Mouse (Mus musculus) urinary bladder, adult 2 months (tissue): Measurements from ENCODE around the gene Mmp9. TPM values are rescaled to one million over a fixed set of nuclear protein-coding genes. Genes with fewer than 3 reads are reported as not detected.

Experiments used
- DNase-seq: peaks from one replicate; pipeline ENCODE4 v3.0.0; 2022; ENCODE audit warnings: low spot score
- polyA plus RNA-seq: library from polyadenylated mRNA; depleted of rRNA; stranded (reverse); fragments of >200 nt; gene quantifications from 2 replicates; pipeline ENCODE4 v1.2.3, GENCODE M21; 2012; rRNA removed

Gene Mmp9
- polyA plus RNA-seq, 1 experiment = 13.5 TPM

DNA sequence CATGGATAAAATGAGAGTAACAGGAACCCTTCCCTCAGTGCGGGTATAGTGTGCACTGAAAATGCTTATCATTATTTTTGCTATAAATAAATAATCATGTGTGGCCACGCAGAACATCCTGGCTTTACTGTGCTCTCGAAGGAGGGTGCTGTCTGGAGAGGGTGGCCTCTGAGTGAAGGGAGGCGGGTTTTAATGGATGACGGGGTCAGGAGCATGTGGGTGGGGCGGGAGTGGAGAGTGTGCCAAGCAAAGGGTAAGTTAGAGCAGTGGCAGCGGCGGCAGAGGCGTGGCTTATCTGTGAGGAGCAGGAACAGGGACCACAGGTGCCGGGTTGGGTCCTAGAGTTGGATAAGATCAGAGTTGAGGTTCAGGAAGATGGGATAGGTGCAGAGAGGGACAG, 51.2 kb downstream of the Mmp9 start:
- DNase-seq = no peak

DNA sequence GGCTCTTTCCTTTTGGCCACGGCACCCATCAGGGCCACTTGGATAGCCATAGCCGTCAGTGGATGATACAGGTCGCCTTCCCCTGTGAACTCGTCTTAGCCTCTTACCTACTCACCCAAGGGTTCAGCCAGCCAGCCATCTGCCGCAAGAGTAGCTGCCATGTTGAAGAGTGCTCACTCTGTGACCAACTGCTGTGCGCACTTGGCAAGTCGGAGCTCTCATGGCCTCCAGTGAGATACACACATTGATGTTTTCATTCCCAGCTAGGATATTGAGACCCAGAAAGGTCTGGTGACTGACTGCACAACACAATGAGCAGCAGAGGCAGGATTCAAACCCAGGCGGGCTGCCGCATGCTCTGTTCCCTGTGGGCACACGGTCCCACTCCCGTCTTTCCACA, 53.6 kb downstream of the Mmp9 start:
- no peak for DNase-seq

DNA sequence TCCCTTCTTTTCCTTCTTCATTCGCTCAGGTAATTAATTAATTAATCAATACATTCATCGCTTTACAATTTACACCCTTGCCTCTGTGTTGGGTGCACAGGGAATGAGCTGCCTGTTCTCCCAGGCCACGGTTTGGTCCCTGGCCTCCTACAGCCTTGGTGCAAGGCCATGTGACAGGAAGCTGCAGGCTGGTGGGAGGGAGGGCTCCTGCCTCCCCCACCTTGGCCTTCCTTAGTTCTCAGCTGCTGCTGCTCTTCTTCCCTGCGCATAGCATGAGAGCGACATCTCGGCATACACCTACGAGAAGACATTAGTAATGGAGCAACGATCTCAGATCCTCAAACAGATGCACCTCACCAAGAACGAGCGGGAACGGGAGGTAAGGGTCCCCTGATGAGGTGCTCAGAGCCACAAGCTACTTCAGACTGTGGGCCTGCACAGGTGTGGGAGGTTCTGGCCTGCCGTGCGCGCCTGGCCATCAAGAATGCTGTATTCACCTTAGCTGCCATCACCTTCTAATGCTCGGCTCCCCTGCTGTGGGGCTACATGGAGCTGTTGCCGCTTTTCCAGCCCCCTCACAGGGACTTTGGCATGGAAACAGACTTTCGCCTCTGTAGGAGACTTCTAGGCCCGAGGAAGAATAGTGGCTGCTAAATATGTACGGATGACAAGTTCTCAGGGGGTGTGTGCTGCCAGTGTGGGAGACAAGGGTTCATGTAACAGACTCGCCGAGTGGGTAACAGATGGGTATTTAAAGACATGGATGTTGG, 54.3 kb downstream of the Mmp9 start:
- no peak for DNase-seq

DNA sequence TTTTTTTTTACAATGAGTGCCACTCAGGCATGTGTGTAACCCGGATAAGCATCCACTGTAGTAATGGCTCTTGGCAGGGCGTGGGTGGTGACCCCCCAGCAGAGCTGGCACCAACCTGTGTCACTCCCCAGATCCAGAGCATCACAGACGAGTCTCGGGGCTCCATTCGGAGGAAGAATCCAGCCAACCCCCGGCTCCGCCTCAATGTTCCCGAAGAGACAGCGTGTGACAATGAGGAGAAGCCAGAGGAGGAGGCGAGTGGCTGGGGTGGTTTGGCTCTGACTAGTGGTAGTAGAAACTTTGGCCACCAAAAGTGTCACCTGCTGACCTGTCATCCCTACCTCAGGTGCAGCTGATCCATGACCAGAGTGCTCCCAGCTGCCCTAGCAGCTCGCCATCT, 55.4 kb downstream of the Mmp9 start:
- DNase-seq = no peak

DNA sequence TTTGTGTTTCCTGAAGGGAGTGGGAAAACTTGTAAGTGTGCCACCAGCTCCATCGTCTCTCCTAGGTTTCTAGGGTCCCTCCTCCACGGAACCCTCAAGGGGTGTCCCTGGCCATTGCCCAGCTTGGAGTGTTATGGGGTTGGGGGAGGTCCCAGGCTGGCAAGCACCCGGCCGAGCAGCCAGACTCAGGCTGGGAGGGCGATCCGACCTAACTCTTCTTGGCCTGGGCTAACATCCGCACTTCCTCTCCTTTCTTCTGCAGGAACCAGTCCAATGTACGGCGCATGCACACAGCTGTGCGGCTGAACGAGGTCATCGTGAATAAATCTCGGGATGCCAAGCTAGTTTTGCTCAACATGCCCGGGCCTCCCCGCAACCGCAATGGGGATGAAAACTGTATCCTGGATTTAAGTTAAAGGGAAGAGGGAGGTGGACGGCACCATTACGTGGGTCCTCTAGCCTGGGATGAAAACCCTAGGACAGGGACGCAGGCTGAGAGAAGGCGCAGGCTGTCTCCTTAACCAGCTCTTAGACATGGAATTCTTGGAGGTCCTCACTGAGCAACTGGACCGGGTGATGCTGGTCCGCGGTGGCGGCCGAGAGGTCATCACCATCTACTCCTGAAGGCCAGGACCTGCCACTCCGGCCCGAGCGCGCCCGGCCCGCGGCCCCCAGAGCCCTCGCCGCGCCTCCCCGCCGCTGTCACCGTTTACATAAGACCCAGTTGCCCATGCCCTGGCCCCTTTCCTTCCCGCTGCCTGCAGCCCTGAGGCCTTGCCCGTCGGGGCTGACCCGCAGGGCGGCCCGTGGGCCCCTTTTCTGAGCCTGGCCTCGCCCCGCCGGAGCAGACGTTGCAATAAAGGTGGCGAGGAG, 56.5 kb downstream of the Mmp9 start:
- no peak for DNase-seq

DNA sequence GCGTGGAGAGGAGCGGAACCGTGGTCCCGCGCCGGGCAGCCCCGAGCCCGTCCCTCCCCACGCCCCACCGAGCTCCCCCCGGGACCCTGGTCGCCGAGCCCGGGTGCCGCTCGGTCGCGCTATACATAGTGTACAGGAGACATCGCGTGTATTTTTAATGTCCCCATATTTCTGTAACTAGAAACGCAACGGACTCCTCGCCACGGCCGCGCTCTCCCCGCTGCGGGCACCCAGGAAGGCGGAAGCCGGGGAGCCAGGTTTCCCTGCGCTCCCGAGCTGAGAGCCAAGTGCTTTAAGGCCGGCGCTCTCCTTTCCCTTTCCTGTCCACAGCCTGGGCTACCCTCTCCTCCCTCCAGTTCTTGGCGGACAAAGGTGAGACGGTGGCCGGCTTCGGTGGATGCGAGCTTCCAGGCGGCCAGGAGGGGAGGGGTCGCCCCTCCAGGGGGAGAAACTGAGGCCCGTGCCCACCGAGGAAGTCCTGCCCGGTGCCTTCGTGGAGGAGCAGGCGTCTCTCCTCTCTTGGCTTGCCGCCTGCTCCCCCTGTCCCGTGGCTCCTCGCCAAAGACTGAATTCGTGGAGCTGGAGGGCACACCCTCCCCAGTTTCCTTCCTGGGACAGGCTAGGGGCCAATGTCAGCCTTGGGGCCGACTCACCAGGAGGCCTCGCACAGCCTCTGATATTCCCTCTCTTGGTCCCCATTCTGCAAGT, 57.3 kb downstream of the Mmp9 start:
- no peak for DNase-seq

DNA sequence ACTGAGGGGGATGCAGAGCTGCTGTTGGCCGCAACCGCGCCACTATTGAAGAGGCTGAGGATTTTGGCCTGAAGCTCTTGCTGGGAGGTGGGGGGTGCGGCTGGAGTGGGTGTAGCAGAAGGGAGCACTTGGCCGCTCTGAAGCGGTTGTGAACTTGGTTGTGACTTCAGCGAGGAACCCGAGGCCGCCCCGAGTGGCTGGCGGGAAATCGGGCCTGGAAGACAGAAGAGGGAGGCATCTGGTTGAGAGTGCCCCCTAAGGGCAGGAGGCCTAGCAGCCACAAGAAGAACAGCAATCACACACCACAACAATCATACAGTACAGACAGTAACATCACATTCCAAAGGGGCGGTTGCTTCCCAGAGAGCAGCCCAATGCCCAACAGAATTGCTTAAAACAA, 61.4 kb downstream of the Mmp9 start:
- peak; percentile 12 for DNase-seq

DNA sequence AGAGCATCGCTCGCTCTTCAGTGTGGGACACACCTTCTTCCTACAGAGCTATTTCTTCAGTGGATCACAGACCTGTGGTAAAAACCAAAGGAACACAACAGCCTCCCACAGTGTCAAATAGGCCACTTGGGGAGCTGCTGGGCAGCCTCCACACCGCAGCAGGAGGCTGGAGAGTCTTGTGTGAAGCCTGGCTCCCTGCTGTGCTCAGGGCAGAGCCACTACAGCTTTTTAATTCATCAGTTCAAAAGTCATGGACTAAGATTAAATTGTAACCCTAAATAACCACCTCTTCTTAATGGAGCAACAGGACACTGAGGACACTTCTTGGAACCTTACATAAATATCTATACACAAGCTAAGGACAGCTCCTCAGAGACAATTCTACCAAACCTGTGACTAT, 62.5 kb downstream of the Mmp9 start:
- peak; percentile 6 for DNase-seq

DNA sequence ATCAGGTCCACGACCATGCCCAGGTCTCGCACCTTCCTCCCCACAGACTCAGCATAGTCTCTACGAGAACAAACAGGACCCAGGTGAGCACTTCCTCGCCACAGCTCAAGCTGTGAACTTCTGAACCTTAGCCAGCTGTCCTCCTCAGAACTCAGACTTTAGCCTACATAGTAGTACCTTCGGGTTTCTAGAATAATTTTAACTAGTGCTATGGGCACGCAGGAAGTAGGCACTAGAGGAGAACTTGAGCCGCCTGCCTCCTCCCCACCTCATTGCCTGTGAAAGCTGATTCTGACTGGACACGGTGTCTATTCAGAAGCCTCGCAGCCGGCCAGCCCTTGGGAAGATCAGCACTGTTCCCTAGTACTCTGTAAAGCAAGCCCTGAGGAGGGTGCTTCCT, 63.7 kb downstream of the Mmp9 start:
- DNase-seq = peak; percentile 11

Other genes starting within 250 kb of the Mmp9 start
- gene Spint4, start 242.3 kb upstream of the Mmp9 start, polyA plus RNA-seq = not detected in 2 replicates
- gene Spint5, start 225.5 kb upstream of the Mmp9 start, polyA plus RNA-seq = not detected in 2 replicates
- gene Wfdc3, start 194.8 kb upstream of the Mmp9 start, polyA plus RNA-seq = 0.81 and 0.96 TPM in 2 replicates
- 36.1 and 36.7 TPM in 2 replicates for gene Dnttip1, start 194.8 kb upstream of the Mmp9 start, polyA plus RNA-seq
- 7.3 and 7.9 TPM in 2 replicates for gene Ube2c, start 170.9 kb upstream of the Mmp9 start, polyA plus RNA-seq
- gene Tnnc2, start 160.8 kb upstream of the Mmp9 start, polyA plus RNA-seq = 21.9 and 26.7 TPM in 2 replicates
- 24.4 and 29.0 TPM in 2 replicates for gene Snx21, start 155.0 kb upstream of the Mmp9 start, polyA plus RNA-seq
- 37.5 and 45.7 TPM in 2 replicates for gene Acot8, start 135.9 kb upstream of the Mmp9 start, polyA plus RNA-seq
- gene Zswim3, start 135.7 kb upstream of the Mmp9 start, polyA plus RNA-seq = 5.3 and 6.2 TPM in 2 replicates
- gene Zswim1, start 118.1 kb upstream of the Mmp9 start, polyA plus RNA-seq = 5.4 and 8.1 TPM in 2 replicates
- gene Spata25, start 112.2 kb upstream of the Mmp9 start, polyA plus RNA-seq = 0.13 TPM in 1 of 2 replicates, not detected in the other
- 200 and 235 TPM in 2 replicates for gene Ctsa, start 107.9 kb upstream of the Mmp9 start, polyA plus RNA-seq
- gene Neurl2, start 107.3 kb upstream of the Mmp9 start, polyA plus RNA-seq = 12.5 and 15.3 TPM in 2 replicates
- gene Pltp, start 83.1 kb upstream of the Mmp9 start, polyA plus RNA-seq = 247 and 252 TPM in 2 replicates
- 27.8 and 29.4 TPM in 2 replicates for gene Pcif1, start 61.5 kb upstream of the Mmp9 start, polyA plus RNA-seq
- gene Zfp335, start 29.0 kb upstream of the Mmp9 start, polyA plus RNA-seq = 15.6 and 16.3 TPM in 2 replicates
- 1.0 and 1.2 TPM in 2 replicates for gene Slc12a5, start 20.0 kb downstream of the Mmp9 start, polyA plus RNA-seq
- gene Ncoa5, start 94.1 kb downstream of the Mmp9 start, polyA plus RNA-seq = 30.9 and 33.6 TPM in 2 replicates
- 8.6 and 9.5 TPM in 2 replicates for gene Cd40, start 114.8 kb downstream of the Mmp9 start, polyA plus RNA-seq
- not detected in 2 replicates for gene 1700025C18Rik, start 150.0 kb downstream of the Mmp9 start, polyA plus RNA-seq